Mouse (Mus musculus): ENCODE results near the gene Tti1.

GRCm38 (mm10) chr2:157957707-157958108, 70.5 kb downstream of the Tti1 start:
- TF ChIP-seq POLR2A (IDR thresholded peaks at IDR 0.05; ENCODE audit: control insufficient read depth in 1 of 2, insufficient read depth in 1 of 2, low read depth in 1 of 2, low read length in 2 of 2, poor library complexity in 1 of 2) (no peak), CHD2 (IDR thresholded peaks at IDR 0.05; ENCODE audit: low read length) (no peak), GABPA (IDR thresholded peaks at IDR 0.05; ENCODE audit: low read depth, low read length) (no peak), USF2 (IDR thresholded peaks at IDR 0.05; ENCODE audit: borderline replicate concordance in 1 of 2, insufficient read depth in 1 of 2, low read depth in 1 of 2, low read length in 2 of 2) (no peak), MAX (IDR thresholded peaks at IDR 0.05; ENCODE audit: low read length) (no peak), GATA1 (IDR thresholded peaks at IDR 0.05; ENCODE audit: low read depth, low read length) (no peak), CTCF (IDR thresholded peaks at IDR 0.05 in 2 of 3, conservative IDR thresholded peaks at IDR 0.05 in 1 of 3; ENCODE audit: control insufficient read depth in 1 of 3, insufficient read depth in 1 of 3, low read depth in 2 of 3, low read length in 3 of 3, poor library complexity in 1 of 3, severe bottlenecking in 1 of 3) (no peak), UBTF (IDR thresholded peaks at IDR 0.05; ENCODE audit: borderline replicate concordance, insufficient read depth, low read depth, low read length) (no peak), JUND (IDR thresholded peaks at IDR 0.05; ENCODE audit: low read depth, low read length) (no peak), TCF12 (IDR thresholded peaks at IDR 0.05; ENCODE audit: low read depth, low read length) (no peak)

All from MEL (cell line).